Mouse (Mus musculus): ENCODE results near the gene Spaca6.

GRCm38 (mm10) chr17:17865168-17865567 is 38.2 kb downstream of the Spaca6 start:
- TF ChIP-seq CTCF (IDR thresholded peaks at IDR 0.05), result no peak
- no peak for TF ChIP-seq EP300 (IDR thresholded peaks at IDR 0.05)

All from lung, postnatal 0 days (tissue).